Mouse (Mus musculus): ENCODE data around the gene Zc3h7a. TPM values are rescaled to one million over a fixed set of nuclear protein-coding genes. Genes with fewer than 3 reads are reported as not detected.

Zc3h7a gene
- polyA plus RNA-seq (2016; fragmentation: Nextera tagmentation; extraction: Ambion mirVana) = 91.5 and 106 TPM in 2 replicates

- Histone ChIP-seq H3K4me3 (replicated peaks) (peak within 1 kb of the TSS; percentile 89), H3K4me2 (peak within 1 kb of the TSS; percentile 81), H3K27me3 (0 out of 2 replicates have a peak, but pooled peaks cover 9% of the 10 kb centered on the region), H3K27ac (peak within 1 kb of the TSS; percentile 90), H3K9me3 (no peaks in the 10 kb centered on the region), H3K9ac (peak within 1 kb of the TSS; percentile 82), H3K36me3 (replicated peaks) (no peaks in the 10 kb centered on the region), H3K4me1 (peaks cover 19% of the 10 kb centered on the region)
- WGBS = under 1% methylated on average over 57 of the region's 57 CpGs
- ATAC-seq (ENCODE audit: low FRiP score) = peak; percentile 93
Measured at GRCm38 (mm10) chr16:11176208-11176883, at the start of gene Zc3h7a. Gene Zc3h7a (minus strand): TSS chr16:11176393.

GRCm38 (mm10) chr16:11217801-11218200 is 41.6 kb upstream of the Zc3h7a start:
- H3K4me3 ChIP-seq (replicated peaks) = no peak overlapping the region

DNA sequence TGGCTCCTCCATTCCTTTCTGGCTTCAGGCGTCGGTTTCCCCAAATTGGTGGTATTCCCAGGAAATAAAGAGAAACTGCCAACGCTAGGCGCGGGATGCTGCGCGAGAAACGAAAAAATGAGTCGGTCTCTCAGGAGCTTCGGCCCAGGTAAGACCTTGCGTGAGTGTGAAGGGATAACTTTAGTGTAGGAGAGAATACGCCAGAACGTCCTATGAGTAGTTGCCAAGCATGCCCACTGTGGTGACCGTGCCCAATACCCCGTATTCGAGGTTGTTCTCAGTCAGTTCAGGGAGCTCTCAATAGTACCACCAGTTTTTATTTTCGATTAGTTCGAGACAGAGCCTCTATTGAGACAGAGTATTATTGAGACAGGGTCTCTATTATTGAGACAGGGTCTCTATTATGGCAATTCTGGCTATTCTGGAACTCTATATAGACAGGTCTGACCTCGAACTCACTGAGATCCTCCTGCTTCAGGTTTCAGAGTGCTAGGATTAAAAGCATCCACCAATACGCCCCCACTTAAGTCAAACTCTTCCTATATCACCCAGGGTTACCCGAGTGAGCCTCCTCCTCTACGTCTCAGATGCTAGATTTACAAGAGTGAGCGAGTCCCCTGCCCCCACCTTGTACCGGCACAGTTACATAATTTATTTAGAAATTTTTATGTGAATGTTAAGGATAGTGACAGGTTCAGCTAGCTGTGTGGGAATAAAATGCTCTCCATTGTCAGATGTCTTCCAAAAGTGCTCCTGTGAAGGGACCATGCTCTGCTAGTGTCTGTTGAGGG is 27.6 kb upstream of the Zc3h7a start:
- Histone ChIP-seq H3K4me1 (peaks cover 30% of the 10 kb centered on the region), H3K4me3 (replicated peaks) (peak overlapping the region; percentile 94), H3K36me3 (replicated peaks) (peaks cover 40% of the 10 kb centered on the region), H3K9me3 (no peaks in the 10 kb centered on the region), H3K27me3 (no peaks in the 10 kb centered on the region), H3K9ac (peak overlapping the region; percentile 91), H3K27ac (no peak overlapping the region; the same call in 1 of the 2 replicates), H3K4me2 (peak overlapping the region; percentile 88)
- WGBS = 10% methylated on average over 24 of the region's 24 CpGs
- peak; percentile 55 for ATAC-seq (ENCODE audit: low FRiP score)

More at GRCm38 (mm10) chr16:11217801-11218200, 41.6 kb upstream of the Zc3h7a start:
- no peak for ATAC-seq (ENCODE audit: low FRiP score)
- no peak overlapping the region for H3K4me2 ChIP-seq
- H3K36me3 ChIP-seq (replicated peaks) = peaks cover 68% of the 10 kb centered on the region
- no peaks in the 10 kb centered on the region for H3K9me3 ChIP-seq
- H3K9ac ChIP-seq = no peak overlapping the region
- no peaks in the 10 kb centered on the region for H3K27me3 ChIP-seq
- H3K27ac ChIP-seq = no peak overlapping the region
- no peaks in the 10 kb centered on the region for H3K4me1 ChIP-seq
- 87% methylated on average over 3 of the region's 3 CpGs for WGBS

GRCm38 (mm10) chr16:11202571-11203554 is 26.7 kb upstream of the Zc3h7a start, which contains the start of gene Rsl1d1:
Gene Rsl1d1 (minus strand): TSS chr16:11203331.
- peak within 1 kb of the TSS; percentile 54 for H3K27ac ChIP-seq
- H3K4me3 ChIP-seq (replicated peaks) = peak within 1 kb of the TSS; percentile 94
- H3K9ac ChIP-seq = peak within 1 kb of the TSS; percentile 91
- H3K27me3 ChIP-seq = no peaks in the 10 kb centered on the region
- H3K9me3 ChIP-seq = no peaks in the 10 kb centered on the region
- ATAC-seq (ENCODE audit: low FRiP score) = peak; percentile 99
- peak within 1 kb of the TSS; percentile 88 for H3K4me2 ChIP-seq
- H3K36me3 ChIP-seq (replicated peaks) = peaks cover 43% of the 10 kb centered on the region
- WGBS = under 1% methylated on average over 68 of the region's 68 CpGs
- peaks cover 30% of the 10 kb centered on the region for H3K4me1 ChIP-seq

GRCm38 (mm10) chr16:11201740-11202394 is 25.7 kb upstream of the Zc3h7a start:
- H3K4me1 ChIP-seq = peaks cover 30% of the 10 kb centered on the region
- H3K9me3 ChIP-seq = no peaks in the 10 kb centered on the region
- peak overlapping the region; percentile 94 for H3K4me3 ChIP-seq (replicated peaks)
- H3K27ac ChIP-seq = no peak overlapping the region
- H3K27me3 ChIP-seq = no peaks in the 10 kb centered on the region
- no peak for ATAC-seq (ENCODE audit: low FRiP score)
- 74% methylated on average over 6 of the region's 6 CpGs for WGBS
- peak overlapping the region; percentile 91 for H3K9ac ChIP-seq
- peaks cover 52% of the 10 kb centered on the region for H3K36me3 ChIP-seq (replicated peaks)
- peak overlapping the region; percentile 88 for H3K4me2 ChIP-seq

DNA sequence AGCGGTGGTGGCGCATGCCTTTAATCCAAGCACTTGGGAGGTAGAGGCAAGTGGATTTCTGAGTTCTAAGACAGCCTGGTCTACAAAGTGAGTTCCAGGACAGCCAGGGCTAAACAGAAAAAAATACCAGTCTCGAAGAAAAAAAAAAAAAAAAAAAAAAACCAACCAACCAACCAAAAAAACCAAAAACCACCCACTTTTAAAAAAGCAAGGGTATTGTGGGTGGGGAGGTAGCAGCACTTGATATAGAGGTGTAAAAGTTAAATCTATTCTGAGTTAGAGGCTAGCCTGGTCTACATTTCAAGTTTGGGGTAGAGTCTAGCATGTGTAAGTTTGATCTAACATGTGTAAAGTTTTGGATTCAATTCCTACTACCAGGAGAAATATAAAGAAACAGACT is 24.1 kb upstream of the Zc3h7a start:
- H3K27me3 ChIP-seq = no peaks in the 10 kb centered on the region
- 94% methylated on average over 3 of the region's 3 CpGs for WGBS
- no peak overlapping the region for H3K9ac ChIP-seq
- no peak for ATAC-seq (ENCODE audit: low FRiP score)
- H3K27ac ChIP-seq = no peak overlapping the region
- H3K4me1 ChIP-seq = peaks cover 30% of the 10 kb centered on the region
- no peaks in the 10 kb centered on the region for H3K9me3 ChIP-seq
- H3K4me2 ChIP-seq = no peak overlapping the region
- no peak overlapping the region for H3K4me3 ChIP-seq (replicated peaks)
- H3K36me3 ChIP-seq (replicated peaks) = peaks cover 63% of the 10 kb centered on the region

DNA sequence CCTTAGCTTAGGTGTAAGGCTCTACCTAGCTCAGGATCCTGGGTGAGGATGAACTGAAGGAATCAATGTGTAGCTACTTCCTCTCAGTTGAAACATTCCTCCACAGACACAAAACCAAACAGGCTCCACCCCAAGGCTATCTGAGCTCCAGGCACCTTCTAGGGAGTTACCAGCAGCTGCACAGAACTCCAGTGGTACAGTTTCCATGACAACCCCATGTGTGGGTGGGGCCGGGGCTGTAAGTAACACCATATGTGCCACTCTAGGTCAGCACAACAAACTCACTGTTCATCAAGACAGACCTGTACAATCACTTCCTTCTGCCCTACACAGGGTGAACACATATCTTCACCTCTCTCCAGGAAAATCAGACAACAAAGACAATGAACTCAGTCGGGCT is 22.3 kb upstream of the Zc3h7a start:
- Histone ChIP-seq H3K4me2 (no peak overlapping the region), H3K9me3 (no peaks in the 10 kb centered on the region), H3K27me3 (no peaks in the 10 kb centered on the region), H3K9ac (no peak overlapping the region), H3K27ac (no peak overlapping the region), H3K36me3 (replicated peaks) (peaks cover 81% of the 10 kb centered on the region), H3K4me1 (peaks cover 13% of the 10 kb centered on the region), H3K4me3 (replicated peaks) (no peak overlapping the region)
- WGBS = 75% methylated on average over 2 of the region's 2 CpGs
- no peak for ATAC-seq (ENCODE audit: low FRiP score)

DNA sequence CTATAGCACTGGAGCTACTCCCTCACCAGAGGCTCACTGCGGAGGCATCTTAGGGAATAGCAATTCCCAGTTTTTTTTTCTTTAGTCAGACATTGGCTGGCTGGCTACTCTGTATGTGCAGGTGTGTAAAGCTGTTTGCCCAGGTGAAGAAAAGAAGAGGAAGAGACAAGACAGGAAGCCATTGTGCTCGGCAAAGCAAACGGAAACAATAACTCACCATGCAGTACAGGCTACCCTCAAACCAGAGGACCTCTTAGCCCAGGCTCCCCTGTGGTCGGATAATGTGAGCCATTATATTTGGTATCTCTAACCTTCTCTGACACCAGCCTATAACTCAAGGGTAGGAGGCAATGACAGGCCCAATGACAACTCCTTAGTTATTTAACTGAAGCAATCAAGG is 20.9 kb upstream of the Zc3h7a start:
- Histone ChIP-seq H3K9me3 (no peaks in the 10 kb centered on the region), H3K4me3 (replicated peaks) (no peak overlapping the region), H3K9ac (no peak overlapping the region), H3K27me3 (no peaks in the 10 kb centered on the region), H3K4me1 (peaks cover 13% of the 10 kb centered on the region), H3K4me2 (no peak overlapping the region), H3K27ac (no peak overlapping the region), H3K36me3 (replicated peaks) (peaks cover 95% of the 10 kb centered on the region)
- 94% methylated on average over 4 of the region's 4 CpGs for WGBS
- no peak for ATAC-seq (ENCODE audit: low FRiP score)

DNA sequence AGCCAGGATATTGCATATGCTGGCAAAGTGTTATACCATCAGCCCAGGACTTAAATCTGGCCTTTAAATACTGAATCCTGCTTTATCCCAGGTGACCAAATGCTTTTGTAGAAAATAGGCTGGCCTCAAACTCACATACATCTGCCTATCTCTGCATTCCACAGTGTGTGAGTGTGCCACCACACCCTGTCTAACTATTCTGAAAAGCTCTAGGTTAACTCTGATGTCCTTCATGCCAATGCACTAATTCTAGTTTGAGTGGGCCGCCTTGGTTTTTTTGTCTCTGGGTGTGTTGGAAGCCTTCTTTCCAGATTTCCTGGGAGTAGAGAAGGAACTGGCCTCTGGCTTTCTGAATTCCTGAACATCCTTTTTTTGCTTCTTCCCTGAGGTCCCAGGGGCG is 17.0 kb upstream of the Zc3h7a start:
- no peaks in the 10 kb centered on the region for H3K4me1 ChIP-seq
- 92% methylated on average over 2 of the region's 2 CpGs for WGBS

GRCm38 (mm10) chr16:11190150-11190549 is 14.0 kb upstream of the Zc3h7a start:
- Histone ChIP-seq H3K27ac (no peak overlapping the region), H3K27me3 (no peaks in the 10 kb centered on the region), H3K36me3 (replicated peaks) (peaks cover 37% of the 10 kb centered on the region), H3K4me1 (no peaks in the 10 kb centered on the region), H3K4me3 (replicated peaks) (no peak overlapping the region), H3K4me2 (no peak overlapping the region), H3K9me3 (no peaks in the 10 kb centered on the region), H3K9ac (no peak overlapping the region)
- WGBS = 94% methylated on average over 7 of the region's 7 CpGs
- ATAC-seq (ENCODE audit: low FRiP score) = no peak

More for the DNA sequence above, 17.0 kb upstream of the Zc3h7a start:
- Histone ChIP-seq H3K9ac (no peak overlapping the region), H3K4me3 (replicated peaks) (no peak overlapping the region), H3K4me2 (no peak overlapping the region), H3K36me3 (replicated peaks) (peaks cover 68% of the 10 kb centered on the region), H3K9me3 (no peaks in the 10 kb centered on the region), H3K27me3 (no peaks in the 10 kb centered on the region), H3K27ac (no peak overlapping the region)
- no peak for ATAC-seq (ENCODE audit: low FRiP score)

- H3K9me3 ChIP-seq = no peaks in the 10 kb centered on the region
- H3K27me3 ChIP-seq = 0 out of 2 replicates have a peak, but pooled peaks cover 9% of the 10 kb centered on the region
- ATAC-seq (ENCODE audit: low FRiP score) = no peak
- no peak overlapping the region for H3K4me3 ChIP-seq (replicated peaks)
- H3K27ac ChIP-seq = no peak overlapping the region
- H3K9ac ChIP-seq = no peak overlapping the region
- 83% methylated on average over 2 of the region's 2 CpGs for WGBS
- H3K36me3 ChIP-seq (replicated peaks) = no peaks in the 10 kb centered on the region
- no peak overlapping the region for H3K4me2 ChIP-seq
- H3K4me1 ChIP-seq = peaks cover 14% of the 10 kb centered on the region
Measured at GRCm38 (mm10) chr16:11177404-11177803, 1.2 kb upstream of the Zc3h7a start.
